Mouse (Mus musculus) cerebellum, adult 18-20 months (tissue): Measurements from ENCODE around the gene Relt.

Experiments
- DNase-seq, 2 experiments: peaks; one replicate each; pipeline ENCODE4 v3.0.0; 2021

Relt gene

DNA sequence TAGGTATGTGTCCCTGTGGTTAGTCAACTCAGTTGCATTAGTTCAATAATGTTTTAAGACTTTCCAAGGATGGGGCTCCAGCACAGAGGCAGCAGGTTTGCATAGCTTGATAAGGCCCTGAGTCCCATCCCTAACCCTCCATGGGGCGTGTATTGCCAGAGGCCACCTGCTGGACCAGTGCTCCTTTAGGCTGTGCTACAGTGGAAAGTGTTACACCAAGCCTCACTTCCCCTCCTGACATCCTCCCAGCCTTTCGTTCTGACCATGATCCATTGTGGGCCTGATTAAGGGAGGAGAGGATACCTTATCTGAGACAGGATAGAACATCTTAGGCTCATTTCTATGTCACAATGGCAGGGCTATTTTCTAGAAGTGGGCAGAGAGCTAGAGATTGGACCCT, 19.4 kb downstream of the Relt start:
- no peak for DNase-seq

DNA sequence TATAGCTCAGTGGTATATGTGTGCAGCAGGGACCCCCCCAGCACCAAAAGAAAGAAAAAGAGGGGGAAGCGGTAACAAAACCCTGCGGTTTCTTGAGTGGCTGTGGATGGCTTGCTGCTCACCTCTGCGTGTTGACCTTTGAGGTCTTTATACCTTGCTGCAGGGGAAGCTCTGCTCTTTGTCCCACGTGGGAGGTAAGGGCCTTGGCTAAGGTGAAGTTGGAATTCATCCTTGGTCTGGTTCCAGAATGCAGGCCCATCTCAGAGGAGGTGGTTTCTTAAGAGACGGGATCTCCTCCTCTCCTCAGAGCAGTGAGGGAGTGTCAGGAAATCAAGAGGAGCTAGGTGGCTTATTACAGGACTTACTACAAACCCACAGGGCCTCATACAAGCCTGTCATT, 21.1 kb downstream of the Relt start:
- DNase-seq, result no peak

DNA sequence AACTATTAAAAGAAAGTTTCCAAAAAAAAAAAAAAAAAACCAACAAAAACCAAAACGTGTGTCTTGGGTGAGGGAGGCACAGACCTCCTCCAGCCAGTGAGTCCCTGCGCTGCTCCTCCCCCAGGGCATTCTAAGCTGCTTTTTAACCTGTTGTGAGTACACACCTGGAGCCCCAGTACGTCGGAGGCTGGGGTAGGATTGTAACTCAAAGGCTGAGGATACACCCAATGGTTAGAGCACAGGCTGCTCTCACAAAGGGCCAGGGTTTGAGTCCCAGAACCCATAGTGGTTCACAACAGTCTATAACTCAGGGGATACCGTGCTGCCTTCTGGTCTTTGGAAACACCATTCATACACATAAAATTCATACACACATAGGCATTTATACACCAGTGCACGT, 21.6 kb downstream of the Relt start:
- no peak for DNase-seq

DNA sequence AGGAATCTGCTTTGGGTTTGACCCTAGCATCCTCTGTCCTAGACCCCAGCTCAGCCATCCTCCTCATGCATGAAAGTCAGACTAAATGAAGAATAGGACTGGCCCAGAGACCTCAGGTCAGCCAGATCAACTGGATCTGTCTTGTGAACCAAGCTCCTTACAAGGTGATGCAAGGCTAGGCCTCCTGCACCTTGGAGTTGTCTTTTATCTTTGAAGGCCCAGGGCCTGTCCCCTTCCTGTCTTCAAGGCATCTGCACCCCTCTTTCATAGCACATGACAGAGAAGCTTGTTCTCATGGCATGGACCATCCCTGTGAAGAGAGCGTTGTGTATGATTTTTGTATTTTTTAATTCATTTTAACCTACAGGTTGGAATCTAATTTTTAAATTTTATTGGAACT, 22.3 kb downstream of the Relt start:
- DNase-seq, result no peak

DNA sequence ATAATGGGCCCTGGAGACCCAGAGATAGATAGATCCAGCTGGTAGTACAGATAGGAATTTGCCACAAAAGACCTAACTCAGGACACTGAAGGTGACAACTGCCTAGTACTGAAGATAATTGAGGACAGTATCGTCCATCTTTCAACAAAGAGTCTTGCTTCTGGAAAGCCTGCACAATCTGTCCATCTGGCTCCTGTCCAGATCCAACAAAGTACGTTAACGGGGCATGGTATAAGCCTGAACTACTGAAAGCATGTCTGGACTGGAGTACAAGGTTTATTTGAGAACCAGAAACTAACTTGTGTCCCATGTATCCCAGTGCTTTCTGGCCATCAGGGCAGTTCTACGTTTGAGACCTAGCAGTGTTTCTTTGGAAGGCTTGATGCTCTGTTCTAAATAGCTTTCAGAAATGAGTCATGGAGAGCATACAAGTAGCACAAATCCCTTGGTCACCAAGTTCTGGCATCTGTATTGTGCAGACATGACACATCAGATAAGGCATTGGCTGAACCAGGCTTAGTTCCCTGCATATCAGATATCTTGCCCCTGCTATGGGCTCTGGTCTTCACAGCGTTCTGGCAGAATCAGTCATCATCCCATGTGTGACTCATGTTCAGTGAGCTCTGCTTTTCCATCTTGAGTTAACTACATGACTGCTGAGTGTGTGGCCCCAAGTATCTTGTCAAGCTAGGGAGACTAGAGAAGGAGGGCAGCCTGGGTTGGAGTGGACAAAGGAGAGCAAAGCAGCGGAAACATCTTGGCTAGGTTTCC, 23.4 kb downstream of the Relt start:
- DNase-seq, result peak; percentile 59 to 68

DNA sequence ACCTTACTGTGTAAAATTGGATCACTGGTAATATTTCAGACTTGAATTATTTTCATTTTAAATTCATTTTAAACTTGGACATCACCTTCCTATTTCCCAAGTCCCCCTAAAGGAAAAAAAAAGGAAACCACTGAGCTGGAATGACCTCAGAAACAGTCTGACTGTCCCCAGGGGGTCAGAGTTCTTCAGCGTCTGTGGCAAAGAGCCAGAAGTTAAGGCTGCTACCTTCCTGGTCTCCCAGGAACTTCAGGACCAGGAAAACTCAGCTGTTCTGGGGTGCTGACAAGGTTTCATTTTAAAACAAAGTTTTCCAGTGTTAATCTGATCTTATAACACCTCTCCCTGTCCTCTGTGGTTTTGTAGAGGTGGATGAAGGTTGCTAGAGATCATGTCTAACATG, 25.5 kb downstream of the Relt start:
- no peak for DNase-seq

DNA sequence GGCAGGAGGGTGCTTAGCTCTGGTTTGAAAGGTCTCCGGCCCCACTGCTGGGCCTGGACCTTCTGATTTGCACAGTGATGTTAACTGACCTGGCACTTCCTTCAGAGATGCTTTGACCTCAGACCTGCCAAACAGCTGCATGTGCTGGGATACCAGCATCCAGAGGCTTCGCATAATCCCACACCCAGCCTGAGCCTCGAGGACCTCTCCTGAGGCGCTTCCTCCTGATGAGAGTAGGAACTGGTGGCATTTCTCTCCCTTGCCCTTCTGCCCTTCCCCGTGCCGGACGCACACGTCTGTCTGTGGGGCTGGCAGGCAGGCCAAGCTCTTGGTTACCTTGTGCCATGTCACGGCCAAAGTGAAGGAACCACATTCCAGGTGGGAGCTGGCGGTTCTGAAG, 26.6 kb downstream of the Relt start:
- no peak for DNase-seq

DNA sequence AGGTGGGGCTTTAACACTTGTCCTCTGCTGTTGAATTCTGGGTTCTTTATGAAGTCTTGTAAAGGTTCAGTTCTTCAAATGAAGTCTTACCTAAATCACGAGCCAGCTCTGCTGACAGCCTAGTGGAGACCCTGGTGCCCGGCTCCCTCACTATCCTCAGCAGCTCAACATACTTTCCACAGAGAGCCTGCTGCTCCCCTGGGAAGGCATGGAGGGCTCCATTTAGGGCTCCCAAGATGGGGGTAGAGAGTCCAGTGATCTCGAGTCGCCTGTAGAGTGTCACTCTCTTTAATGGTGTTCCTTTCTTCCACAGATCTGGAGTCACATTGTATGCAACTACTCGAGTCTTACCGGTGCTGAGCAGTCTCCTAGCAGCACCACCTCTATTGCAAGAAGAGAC, 27.5 kb downstream of the Relt start:
- DNase-seq, result no peak

DNA sequence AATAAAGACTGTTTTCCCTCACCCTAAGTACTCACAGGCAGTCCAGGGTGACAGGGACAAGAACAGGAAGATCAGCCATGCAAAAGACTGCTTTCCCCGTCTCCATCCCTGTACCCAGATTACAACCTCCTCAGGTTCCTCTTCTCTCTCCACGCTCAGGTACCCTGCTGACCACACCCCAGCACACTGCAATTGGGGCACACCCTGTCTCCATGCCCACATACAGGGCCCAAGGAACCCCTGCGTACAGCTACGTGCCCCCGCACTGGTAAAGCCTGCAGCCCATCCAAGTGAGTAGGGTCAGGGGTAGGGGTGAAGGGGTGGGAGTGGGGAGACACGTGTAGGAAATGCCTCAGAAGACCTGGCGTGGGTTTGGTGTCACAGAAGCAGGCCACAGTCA, 28.1 kb downstream of the Relt start:
- no peak for DNase-seq

DNA sequence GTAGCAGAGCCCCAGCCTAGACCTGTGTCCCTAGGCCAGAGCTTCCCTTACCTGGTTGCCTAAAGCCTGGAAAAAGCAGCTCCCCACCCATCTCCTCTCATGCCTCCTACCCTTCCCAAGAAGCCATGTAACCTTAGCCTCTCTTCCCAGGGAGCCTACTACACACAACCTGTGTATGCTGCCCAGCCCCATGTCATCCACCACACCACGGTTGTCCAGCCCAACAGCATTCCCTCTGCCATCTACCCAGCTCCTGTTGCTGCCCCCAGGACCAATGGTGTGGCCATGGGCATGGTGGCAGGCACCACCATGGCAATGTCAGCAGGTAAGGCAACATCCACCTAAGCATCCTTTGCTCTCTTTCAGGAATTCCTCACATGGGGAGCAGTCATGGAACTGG, 29.4 kb downstream of the Relt start:
- no peak for DNase-seq

DNA sequence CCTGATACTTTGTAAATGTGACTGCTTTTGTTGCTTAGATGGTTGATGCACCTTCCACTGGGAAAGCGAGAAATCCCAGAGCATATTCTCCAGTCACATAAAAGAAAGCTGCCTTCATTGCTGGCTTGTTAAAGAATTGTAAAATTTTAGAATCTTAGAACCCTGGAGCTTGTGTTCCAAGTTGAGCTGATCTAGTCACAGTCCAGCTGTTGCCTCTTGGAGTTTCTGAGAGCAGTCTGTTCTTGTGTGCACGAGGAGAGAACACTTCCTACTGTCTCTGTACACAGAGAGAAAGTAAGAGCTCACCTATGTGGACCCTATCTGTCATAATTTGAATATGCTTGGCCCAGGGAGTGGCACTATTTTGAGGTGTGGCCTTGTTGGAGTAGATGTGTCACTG, 34.7 kb downstream of the Relt start:
- no peak for DNase-seq

DNA sequence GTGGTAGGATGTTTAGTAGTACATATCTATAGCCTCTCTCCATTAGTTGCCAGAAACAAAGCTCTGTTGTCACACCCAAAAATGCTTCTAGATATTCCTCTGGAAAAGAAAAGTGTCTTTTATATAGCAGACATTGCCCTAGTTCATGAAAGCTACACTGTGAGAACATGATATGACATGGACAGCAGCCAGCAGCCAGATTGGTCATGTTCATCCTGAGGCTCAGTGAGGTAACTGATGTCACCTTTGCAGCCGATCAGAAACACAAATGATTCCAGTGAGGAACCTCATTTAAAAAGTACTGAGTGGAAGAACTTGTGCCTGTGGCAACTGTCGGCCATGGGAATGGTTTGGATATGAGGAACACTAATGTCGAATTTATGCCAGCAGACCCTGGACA, 38.6 kb downstream of the Relt start:
- peak; percentile 45 to 58 for DNase-seq

DNA sequence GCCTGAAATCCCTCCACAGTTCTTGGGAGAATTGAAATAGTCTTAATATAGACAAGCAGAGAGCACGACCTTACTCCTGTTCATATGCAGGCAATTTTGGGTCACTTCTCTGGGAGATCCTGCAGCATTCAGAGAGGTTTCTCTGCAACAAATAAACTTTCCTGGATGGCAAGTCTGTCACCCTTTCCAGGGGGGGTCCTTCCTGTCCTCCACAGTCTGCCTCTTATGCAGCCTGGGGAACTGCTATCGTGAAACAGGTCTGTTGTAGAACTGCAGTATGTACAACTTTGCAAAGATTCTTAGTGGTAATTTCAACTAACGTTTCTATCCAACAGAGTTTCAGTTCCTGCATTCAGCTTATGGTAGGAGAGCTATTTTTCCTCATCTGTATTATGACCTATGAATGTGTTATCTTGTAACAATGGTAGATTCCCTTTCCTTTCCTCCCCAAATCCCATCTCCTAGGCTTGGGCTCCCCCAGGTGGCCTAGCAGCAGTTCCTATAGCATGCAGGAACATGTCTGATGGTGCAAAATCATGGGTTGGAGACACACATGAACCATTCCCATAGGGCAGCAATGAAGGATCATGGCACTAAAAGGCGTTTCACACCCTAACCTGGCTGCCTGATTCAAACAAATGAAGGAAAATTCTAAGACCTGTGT, 44.7 kb downstream of the Relt start:
- peak; percentile 43 to 66 for DNase-seq

DNA sequence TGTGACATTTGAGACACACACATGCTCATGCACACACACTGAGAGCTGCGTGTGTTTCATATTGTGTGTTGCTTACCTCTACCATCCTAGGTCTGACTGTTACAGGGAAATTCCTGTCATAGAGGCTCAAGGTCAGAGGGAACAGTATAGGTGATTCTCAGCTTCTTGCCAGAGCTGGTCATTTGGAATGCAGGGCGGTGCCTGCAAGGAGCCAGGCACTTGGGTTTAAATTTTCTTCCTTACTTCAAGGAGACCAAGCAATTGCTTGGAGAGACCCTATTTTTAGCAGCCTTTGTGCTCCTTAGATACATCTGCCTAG, 45.8 kb downstream of the Relt start:
- no peak for DNase-seq

DNA sequence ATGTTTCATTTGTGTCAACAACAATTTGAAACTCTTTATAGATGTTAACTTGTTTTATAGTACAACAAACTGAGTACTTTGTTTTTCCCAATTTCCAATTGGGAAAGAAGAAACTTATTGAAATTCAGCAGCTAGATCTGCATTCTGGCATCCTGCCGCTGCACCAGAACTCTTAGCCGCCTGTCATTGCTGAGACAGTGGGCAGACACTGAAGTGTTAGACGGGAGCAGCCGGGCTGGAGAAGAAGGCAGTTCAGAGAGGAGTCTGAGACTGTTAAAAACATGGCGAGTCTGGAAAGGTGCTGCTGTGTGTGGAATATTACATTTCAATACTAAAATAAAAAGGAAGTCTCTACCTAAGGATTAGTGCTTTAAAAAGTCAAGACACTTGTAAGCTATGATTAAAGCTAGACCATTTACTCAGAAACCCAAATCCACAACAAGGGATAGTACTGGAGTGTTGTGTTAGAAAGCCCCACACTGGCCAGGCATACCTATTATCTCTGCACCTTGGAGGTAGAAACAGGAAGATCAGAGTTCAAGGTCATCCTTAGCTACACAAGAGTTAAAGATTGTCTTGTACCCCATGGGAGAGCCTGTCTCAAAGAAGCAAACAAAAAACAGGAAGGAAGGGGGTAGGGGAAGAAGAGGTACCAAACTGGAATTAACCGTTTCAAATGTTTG, 46.3 kb downstream of the Relt start:
- peak; percentile 30 to 42 for DNase-seq

DNA sequence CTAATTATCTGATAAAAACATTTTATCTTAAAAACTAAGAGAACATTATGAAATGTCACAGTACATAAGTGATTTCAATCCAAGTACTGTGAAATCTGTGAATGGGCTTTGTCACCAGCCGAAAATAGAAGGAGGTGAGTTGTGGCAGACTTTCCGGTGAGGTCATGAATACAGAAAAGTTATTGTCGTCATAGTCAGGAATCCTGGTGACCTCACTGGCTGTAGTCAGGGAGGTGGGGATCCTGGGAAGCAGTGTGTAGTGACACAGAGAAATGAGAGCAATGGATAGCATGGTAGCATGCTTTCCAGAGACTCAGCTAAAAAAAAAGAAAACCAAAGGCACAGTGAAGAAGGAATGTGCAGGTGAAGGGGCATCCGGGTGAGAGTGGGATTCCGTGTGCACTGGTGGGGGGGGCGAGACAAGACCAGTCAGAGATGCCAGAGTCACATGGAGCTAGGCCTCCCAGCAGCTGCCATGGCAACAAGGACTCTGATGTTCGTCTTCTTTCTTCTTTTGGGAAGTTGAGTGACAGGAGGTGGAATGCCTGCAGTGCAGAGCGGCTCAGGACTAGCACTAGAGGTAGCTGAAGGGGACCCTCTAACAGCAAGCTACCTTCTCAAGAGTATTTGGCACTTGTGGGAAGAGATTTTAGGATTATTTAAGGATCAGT, 47.2 kb downstream of the Relt start:
- no peak for DNase-seq

DNA sequence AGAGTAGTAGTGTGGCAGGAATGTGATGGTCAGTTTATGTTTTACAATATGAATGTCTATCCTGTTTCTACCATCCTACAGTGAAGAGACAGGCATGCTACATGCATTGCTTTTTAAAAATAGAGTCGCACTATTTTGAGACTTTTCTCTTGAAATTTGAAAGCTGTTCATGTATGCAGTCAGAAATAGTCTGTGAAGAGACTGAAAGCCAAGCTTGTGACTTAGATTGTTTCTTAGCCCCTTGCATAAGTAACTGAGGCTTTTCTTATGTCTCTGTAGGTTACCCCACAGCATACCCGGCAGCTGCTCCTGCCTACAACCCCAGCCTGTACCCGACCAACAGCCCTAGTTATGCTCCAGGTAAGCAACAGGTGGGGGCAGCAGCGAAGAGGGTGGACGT, 50.6 kb downstream of the Relt start:
- DNase-seq, result no peak

DNA sequence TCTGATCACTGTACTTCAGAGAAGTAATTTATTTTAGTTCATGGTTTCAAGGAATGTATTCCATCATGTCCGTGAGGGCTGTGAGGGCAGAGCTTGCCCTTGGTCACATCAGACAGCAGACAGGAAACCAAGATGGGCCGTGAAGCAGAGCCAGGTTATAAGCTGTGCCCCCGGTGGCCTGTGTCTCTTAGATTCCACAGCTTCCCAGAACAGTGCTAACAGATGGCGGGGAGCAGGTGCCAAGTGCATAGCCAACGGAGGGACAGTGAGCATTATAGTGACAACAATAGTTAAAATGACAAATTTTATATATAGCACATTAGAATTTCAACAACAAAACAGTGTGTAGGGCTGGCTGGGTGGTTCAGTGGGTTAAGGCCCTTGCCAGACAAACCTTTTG, 51.3 kb downstream of the Relt start:
- peak; percentile 84 to 91 for DNase-seq

DNA sequence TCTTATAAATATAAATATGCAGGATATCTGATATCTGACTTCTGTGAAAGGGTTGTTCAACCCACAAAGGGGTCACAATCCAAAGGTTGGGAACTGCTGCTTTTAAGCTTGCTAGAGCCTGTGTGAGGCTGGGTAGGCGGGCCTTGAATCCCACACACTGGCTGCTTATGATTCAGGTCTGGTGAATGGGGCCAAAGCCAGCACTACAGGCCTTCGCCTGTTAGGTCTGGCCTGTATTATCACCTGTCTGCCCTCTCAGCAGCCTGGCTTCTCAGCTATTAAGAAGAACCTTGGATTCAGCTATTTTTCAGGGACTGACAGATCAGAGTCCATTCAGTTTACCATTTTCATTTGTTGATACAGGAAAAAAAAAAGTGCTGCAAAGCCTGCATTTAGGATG, 57.9 kb downstream of the Relt start:
- DNase-seq, result peak; percentile 23 to 44

DNA sequence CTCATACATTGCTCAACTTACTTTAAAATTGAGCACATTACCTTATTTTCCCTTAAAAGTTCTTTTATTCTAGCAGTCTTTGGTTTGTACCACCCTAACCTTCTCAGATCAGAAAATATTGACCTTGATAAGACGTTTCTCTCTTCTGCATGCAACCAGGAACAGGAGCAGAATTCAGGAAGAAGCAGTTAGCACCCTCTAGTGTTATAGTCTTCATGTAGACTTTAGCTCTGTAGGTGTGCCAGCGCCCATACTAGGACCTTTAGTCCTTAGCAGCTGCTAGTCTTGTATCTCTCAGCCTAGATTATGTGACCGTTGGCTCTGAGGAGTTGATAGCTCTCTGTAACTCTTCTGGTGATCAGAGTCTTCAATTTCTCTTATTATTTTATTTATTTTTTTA, 64.4 kb downstream of the Relt start:
- DNase-seq, result no peak
